Mouse (Mus musculus) MEL (cell line): ENCODE data around the gene Sept9.

Source experiments
- CTCF ChIP-seq, 3 experiments: IDR thresholded peaks in 2 of 3; conservative IDR thresholded peaks in 1 of 3; 2 replicates each; pipeline ENCODE4 v1.5.1; 2011 to 2012; ENCODE audit warnings: low read length in 3 of 3, low read depth in 2 of 3, mild to moderate bottlenecking in 2 of 3, improper control_type of control experiment in 1 of 3, inconsistent platforms in 1 of 3, mixed read lengths in 1 of 3, moderate library complexity in 1 of 3; ENCODE audit not compliant: control insufficient read depth in 1 of 3, insufficient read depth in 1 of 3, poor library complexity in 1 of 3, severe bottlenecking in 1 of 3
- EP300 ChIP-seq, 2 experiments: IDR thresholded peaks; 2 replicates each; pipeline ENCODE4 v1.6.1; 2011; ENCODE audit warnings: improper control_type of control experiment in 2 of 2, low read length in 2 of 2, low read depth in 1 of 2, mild to moderate bottlenecking in 1 of 2
- POLR2A ChIP-seq, 2 experiments: IDR thresholded peaks; 2 replicates each; pipeline ENCODE4 v1.6.1; 2011 to 2012; ENCODE audit warnings: low read length in 2 of 2, mild to moderate bottlenecking in 2 of 2, control low read depth in 1 of 2, improper control_type of control experiment in 1 of 2, low read depth in 1 of 2, moderate library complexity in 1 of 2; ENCODE audit not compliant: control insufficient read depth in 1 of 2, insufficient read depth in 1 of 2, poor library complexity in 1 of 2
- RAD21 ChIP-seq: IDR thresholded peaks from 2 replicates; pipeline ENCODE4 v1.6.1; 2011; ENCODE audit warnings: mild to moderate bottlenecking, low read depth, low read length, improper control_type of control experiment
- SIN3A ChIP-seq: IDR thresholded peaks from 2 replicates; pipeline ENCODE4 v1.6.1; 2012; ENCODE audit warnings: low read length, improper control_type of control experiment, inconsistent platforms

DNA sequence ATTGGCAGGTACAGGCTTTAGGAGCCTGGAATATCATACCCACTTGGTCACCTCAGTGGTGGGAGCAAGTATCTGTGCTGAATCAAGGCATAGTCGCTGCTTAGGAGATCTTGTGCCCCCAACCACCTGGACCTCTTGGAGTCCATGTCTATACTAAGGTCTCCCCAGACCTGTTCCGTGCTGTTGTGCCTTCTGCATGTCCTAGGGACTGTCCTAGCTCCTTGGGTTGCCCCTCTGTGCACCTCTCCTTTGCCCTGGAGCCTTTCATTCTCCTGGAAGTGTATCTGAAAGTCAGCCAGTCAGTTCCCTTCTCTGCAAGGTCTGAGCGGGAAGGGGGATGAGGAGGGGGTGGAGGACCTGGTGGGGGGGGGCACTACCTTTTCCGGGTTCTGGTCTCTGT lies 68.4 kb downstream of the Sept9 start:
- TF ChIP-seq POLR2A (IDR thresholded peaks at IDR 0.05; ENCODE audit: control insufficient read depth in 1 of 2, insufficient read depth in 1 of 2, low read depth in 1 of 2, low read length in 2 of 2, poor library complexity in 1 of 2) (no peak), SIN3A (no peak), RAD21 (no peak), EP300 (IDR thresholded peaks at IDR 0.05; ENCODE audit: low read depth in 1 of 2, low read length in 2 of 2) (no peak), CTCF (IDR thresholded peaks at IDR 0.05 in 2 of 3, conservative IDR thresholded peaks at IDR 0.05 in 1 of 3; ENCODE audit: control insufficient read depth in 1 of 3, insufficient read depth in 1 of 3, low read depth in 2 of 3, low read length in 3 of 3, poor library complexity in 1 of 3, severe bottlenecking in 1 of 3) (no peak)
